Mouse (Mus musculus) small intestine, adult 10 weeks (tissue): ENCODE measurements around the gene Adamts2. TPM values are rescaled to one million over a fixed set of nuclear protein-coding genes. Genes with fewer than 3 reads are reported as not detected.

Experiments used
- polyA plus RNA-seq: library from polyadenylated mRNA; stranded (reverse); fragments of 350-450 nt; fragmentation: Illumina TruSeq; extraction: RNeasy Lipid Tissue Mini Kit (QIAGEN cat#74804); gene quantifications from one replicate; pipeline ENCODE4 v1.2.3, GENCODE M21; 2014; ENCODE audit warnings: low replicate concordance

Adamts2 gene
- polyA plus RNA-seq: 0.59 TPM

DNA sequence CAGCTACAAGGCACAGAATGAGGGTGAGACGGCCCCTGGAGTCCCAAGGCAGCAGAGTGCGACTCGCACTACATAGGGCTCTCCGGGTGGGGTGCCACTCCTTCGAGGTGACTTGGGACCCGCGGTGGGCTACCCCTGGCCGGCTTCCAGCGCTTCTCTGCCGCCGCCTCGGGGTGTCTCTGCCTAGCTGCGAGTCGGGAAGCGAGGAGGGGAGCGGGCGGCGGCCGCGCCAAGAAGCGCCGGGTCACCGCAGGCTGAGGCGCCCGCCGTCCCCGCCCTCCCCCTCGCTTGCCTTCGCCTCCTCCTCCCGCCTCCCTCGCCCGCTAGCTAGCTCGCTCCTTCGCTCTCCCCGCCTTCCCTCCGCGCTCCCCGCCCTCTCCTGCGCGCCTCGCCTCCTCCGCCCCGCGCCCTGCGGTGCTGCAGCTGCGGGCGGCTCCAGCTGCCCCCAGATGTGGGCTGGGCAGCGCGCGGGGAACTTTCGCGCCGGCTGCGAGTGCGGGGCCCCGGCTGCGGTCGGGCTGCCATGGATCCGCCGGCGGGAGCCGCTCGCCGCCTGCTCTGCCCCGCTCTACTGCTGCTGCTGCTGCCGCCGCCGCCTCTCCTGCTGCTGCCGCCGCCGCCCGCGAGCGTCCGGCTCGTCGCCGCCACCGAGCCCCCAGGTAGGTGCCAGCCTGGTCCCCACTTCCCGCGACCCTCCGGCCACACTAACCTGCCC is at the start of gene Adamts2:
Gene Adamts2 (plus strand): TSS at position 444 of the 715 bp plus-strand sequence.

DNA sequence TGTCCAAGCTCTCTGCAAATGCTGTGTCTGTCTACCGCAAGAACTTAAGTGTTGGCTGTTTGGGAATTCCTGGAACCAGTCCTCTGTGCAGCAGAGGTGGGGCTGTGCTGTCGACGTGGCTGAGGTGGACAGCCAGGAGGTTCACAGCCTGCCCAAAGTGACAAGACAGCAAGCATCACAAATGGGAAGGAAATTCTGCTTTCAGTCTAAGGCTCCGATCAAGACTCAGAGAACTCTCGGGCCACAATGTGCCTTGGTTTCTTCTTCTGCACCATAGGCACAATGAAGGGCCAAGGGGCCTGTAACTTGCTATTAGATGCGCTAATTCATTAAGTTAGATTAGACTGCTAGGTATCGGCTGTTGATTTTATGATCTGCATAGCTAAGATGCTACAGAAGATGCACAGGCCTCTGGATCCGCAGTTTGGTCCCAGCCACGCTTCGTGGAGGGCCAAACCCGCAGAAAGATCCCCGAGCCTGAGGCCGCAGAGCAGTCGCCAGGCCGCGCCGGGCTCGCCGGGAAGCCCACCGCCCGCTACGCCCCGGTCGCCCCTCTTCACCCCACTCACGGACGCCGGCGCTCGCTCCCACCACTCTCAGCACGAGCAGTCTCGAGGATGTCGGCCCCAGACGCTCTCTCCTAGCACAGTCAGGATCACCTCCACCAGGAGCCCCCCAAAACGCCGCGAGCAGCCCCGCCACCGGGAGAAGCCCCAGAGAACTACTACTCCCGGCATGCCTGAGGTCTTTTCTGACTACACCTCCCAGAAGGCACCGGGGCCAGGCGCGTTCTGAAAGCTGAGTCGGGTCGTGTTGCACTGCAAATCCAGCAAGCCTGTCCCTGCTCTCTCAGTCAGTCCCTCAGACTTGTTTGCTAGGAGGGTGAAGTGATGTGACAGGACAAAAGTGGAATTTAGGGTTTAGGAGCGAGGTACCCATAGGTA is 225.4 kb downstream of the Adamts2 start, which contains the start of gene Zfp354c:
Gene Zfp354c (minus strand): TSS at position 715 of the 944 bp plus-strand sequence.

DNA sequence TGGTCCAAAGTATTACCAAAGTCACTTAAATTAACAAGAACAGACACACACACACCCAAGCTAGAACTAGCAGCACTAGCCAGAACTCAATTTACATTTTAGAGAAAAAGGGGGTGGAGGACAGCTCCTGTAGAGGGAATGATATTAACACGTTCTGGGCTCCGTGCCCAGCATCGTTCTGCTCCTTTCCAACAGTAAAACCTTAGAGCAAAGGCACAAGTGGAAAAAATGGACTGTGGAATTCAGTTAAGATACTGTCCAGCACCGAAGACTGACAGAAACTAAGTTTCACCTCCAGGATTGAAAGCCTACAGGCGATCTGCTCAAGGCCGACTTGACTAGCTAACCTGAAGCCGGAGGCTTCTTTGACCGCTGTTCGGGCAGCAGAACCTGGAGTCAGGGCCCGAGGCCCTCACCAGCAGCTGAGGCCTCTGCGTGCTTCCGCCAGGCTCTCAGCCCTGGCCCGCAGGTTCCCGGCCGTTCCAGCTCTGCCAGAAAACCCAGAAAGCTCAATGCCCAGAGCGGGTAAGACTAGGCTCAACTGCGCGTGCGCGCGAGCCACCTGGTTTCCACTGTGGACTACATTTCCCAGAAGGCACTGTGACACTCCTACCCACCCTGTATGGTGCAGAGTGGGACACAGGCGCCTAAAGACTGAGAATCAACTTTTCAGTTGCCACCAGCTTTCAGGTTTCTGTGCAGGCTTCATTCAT is 239.3 kb downstream of the Adamts2 start, which contains the start of gene Zfp879:
Gene Zfp879 (minus strand): TSS at position 530 of the 713 bp plus-strand sequence.

DNA sequence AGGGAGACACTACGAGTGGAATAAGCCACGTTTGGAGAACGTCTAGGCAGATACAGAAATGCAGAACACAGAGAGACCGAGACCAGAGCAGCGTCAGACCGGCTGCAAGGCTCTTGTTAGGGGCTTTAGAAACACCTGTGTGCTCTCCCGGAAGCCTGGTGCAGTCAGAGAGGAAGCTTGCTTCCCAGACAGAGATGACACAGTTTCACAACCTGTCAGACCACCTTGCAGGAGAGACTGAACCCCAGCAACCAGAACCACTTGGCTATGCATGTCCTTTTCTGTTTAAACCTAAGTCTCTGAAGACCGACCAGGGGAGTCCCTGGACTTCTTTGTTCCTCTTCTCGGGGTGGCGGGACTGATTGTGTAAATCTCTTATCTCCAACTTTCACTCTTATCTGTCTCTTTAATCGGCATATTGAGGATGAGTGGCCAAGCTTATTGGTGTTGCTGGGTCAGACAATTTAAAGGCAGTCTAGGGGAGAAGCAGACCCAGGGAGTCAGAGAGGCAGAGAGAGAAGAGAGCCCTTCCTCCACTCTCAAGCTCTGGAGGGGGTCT is 248.4 kb downstream of the Adamts2 start, which contains the start of gene Grm6:
Gene Grm6 (plus strand): TSS at position 509 of the 559 bp plus-strand sequence.

Other genes with a start within 250 kb of the Adamts2 start
- not detected for gene Cby3, start 247.6 kb upstream of the Adamts2 start, polyA plus RNA-seq
- gene Hnrnph1, start 225.1 kb upstream of the Adamts2 start, polyA plus RNA-seq: 820 TPM
- gene Rufy1, start 171.0 kb upstream of the Adamts2 start, polyA plus RNA-seq: 28.8 TPM
- 3.0 TPM for gene Zfp354c, start 225.6 kb downstream of the Adamts2 start, polyA plus RNA-seq
- gene Zfp879, start 239.5 kb downstream of the Adamts2 start, polyA plus RNA-seq: 0.22 TPM
- gene Grm6, start 248.6 kb downstream of the Adamts2 start, polyA plus RNA-seq: not detected